Comparison of ENCODE assay signal across 8 mouse cellular contexts in genomic region chr8:126584844-126585231, GRCm38 (mm10). TPM values are rescaled to one million over a fixed set of nuclear protein-coding genes. Genes with fewer than 3 reads are reported as not detected.
DNase-seq lines count a peak whose midpoint lies in the region; ATAC-seq and TF ChIP-seq lines count a peak whose summit lies in the region.

No protein-coding gene starts in this region.

- TF ChIP-seq CTCF in lung, postnatal 0 days (IDR thresholded peaks at IDR 0.05), result no peak
- no peak for TF ChIP-seq CTCF in olfactory bulb, adult 2 months (IDR thresholded peaks at IDR 0.05; ENCODE audit: insufficient read depth, low read depth, low read length)

- 24% methylated on average over 5 of the region's 5 CpGs for WGBS in lung, postnatal 0 days
- WGBS in forebrain, embryonic 13.5 days, result 25% methylated on average over 5 of the region's 5 CpGs
- whole genome bisulfite sequencing in limb, embryonic 12.5 days, result 10% methylated on average over 5 of the region's 5 CpGs
- 7% methylated on average over 5 of the region's 5 CpGs for WGBS in olfactory bulb, adult 2 months

- peak overlapping the region; percentile 44; the same call in 1 of the 2 replicates for H3K9ac ChIP-seq in lung, postnatal 0 days (replicated peaks; ENCODE audit: low read depth)
- peak overlapping the region; percentile 81 for H3K9ac ChIP-seq in forebrain, embryonic 13.5 days
- H3K9ac ChIP-seq in limb, embryonic 12.5 days (replicated peaks), result peak overlapping the region; percentile 80; the same call in 1 of the 2 replicates

- no peak for DNase-seq in lung, postnatal 0 days (ENCODE audit: low spot score)
- DNase-seq in lung, postnatal 4 days, result no peak
- no peak for DNase-seq in left cerebral cortex, postnatal 25 days (ENCODE audit: low spot score in 2 of 2)
- no peak for DNase-seq in urinary bladder, adult 2 months (ENCODE audit: low spot score)
- DNase-seq in spleen, adult 18-20 months, result no peak

- peak overlapping the region; percentile 87 for H3K4me2 ChIP-seq in lung, postnatal 0 days (replicated peaks; ENCODE audit: low read depth, low read length)
- H3K4me2 ChIP-seq in forebrain, embryonic 13.5 days, result peak overlapping the region; percentile 100
- peak overlapping the region; percentile 96 for H3K4me2 ChIP-seq in limb, embryonic 12.5 days

- no peak for TF ChIP-seq POLR2A in olfactory bulb, adult 2 months (IDR thresholded peaks at IDR 0.05; ENCODE audit: insufficient read depth, low read depth, low read length)

- no peak for ATAC-seq in lung, postnatal 0 days
- no peak; the same call in 1 of the 2 replicates for ATAC-seq in forebrain, embryonic 13.5 days
- peak; percentile 28 for ATAC-seq in limb, embryonic 12.5 days (ENCODE audit: insufficient number of reproducible peaks, insufficient read depth, low FRiP score, low TSS enrichment, low read depth)

- TF ChIP-seq EP300 in lung, postnatal 0 days (IDR thresholded peaks at IDR 0.05), result no peak

- no peaks in the 10 kb centered on the region for H3K9me3 ChIP-seq in lung, postnatal 0 days (ENCODE audit: low read length)
- H3K9me3 ChIP-seq in forebrain, embryonic 13.5 days (replicated peaks), result peaks cover 4% of the 10 kb centered on the region; the same call in 1 of the 2 replicates
- no peaks in the 10 kb centered on the region for H3K9me3 ChIP-seq in limb, embryonic 12.5 days

- no peaks in the 10 kb centered on the region for H3K27me3 ChIP-seq in lung, postnatal 0 days (replicated peaks; ENCODE audit: insufficient read depth, low read length)
- no peaks in the 10 kb centered on the region for H3K27me3 ChIP-seq in forebrain, embryonic 13.5 days
- no peaks in the 10 kb centered on the region for H3K27me3 ChIP-seq in limb, embryonic 12.5 days

- H3K36me3 ChIP-seq in lung, postnatal 0 days (ENCODE audit: insufficient read depth, low read length), result no peaks in the 10 kb centered on the region
- peaks cover 14% of the 10 kb centered on the region for H3K36me3 ChIP-seq in forebrain, embryonic 13.5 days (ENCODE audit: poor library complexity, severe bottlenecking)
- H3K36me3 ChIP-seq in limb, embryonic 12.5 days, result peaks cover 25% of the 10 kb centered on the region

- H3K4me3 ChIP-seq in lung, postnatal 0 days (ENCODE audit: low read depth, low read length), result peak overlapping the region; percentile 43
- H3K4me3 ChIP-seq in forebrain, embryonic 13.5 days, result peak overlapping the region; percentile 58
- H3K4me3 ChIP-seq in limb, embryonic 12.5 days (replicated peaks), result peak overlapping the region; percentile 53
- H3K4me3 ChIP-seq in olfactory bulb, adult 2 months (ENCODE audit: insufficient read depth, low read depth, low read length), result peak overlapping the region; percentile 52

- intact Hi-C loops in left cerebral cortex, postnatal 25 days (cut with DNase I), result loop anchor here (2.0 kb wide), 2 partner anchors 60 to 82 kb away; no protein-coding TSS in a partner anchor

- peak overlapping the region; percentile 91 for H3K27ac ChIP-seq in lung, postnatal 0 days (ENCODE audit: low read length)
- peak overlapping the region; percentile 89 for H3K27ac ChIP-seq in forebrain, embryonic 13.5 days
- peak overlapping the region; percentile 98 for H3K27ac ChIP-seq in limb, embryonic 12.5 days
- peak overlapping the region; percentile 84 for H3K27ac ChIP-seq in olfactory bulb, adult 2 months (ENCODE audit: insufficient read depth, low read depth, low read length)

- H3K4me1 ChIP-seq in lung, postnatal 0 days (ENCODE audit: insufficient read depth, low read depth, low read length), result peaks cover 15% of the 10 kb centered on the region; the same call in 1 of the 2 replicates
- H3K4me1 ChIP-seq in forebrain, embryonic 13.5 days, result peaks cover 72% of the 10 kb centered on the region
- peaks cover 64% of the 10 kb centered on the region for H3K4me1 ChIP-seq in limb, embryonic 12.5 days (replicated peaks)
- peaks cover 21% of the 10 kb centered on the region for H3K4me1 ChIP-seq in olfactory bulb, adult 2 months (ENCODE audit: control insufficient read depth, insufficient read depth, low read length)

RNA-seq across cellular contexts. Expression of gene Irf2bp2, which starts 8.9 kb away (rescaled TPM):
- 19.5 and 24.1 TPM in 2 replicates for polyA plus RNA-seq in lung, postnatal 0 days (2015; fragmentation: Nextera tagmentation; extraction: Ambion mirVana)
- 8.1 and 8.3 TPM in 2 replicates for polyA plus RNA-seq in forebrain, embryonic 13.5 days (2015; fragmentation: Nextera tagmentation; extraction: Ambion mirVana)
- polyA plus RNA-seq in limb, embryonic 12.5 days (2016; fragmentation: Nextera tagmentation; extraction: Ambion mirVana), result 9.3 and 11.0 TPM in 2 replicates
- not detected in 2 replicates for polyA plus RNA-seq in olfactory bulb, adult 2 months (2012; ENCODE audit: insufficient read depth, insufficient read length, low replicate concordance, missing spikeins)
- total RNA-seq in left cerebral cortex, postnatal 25 days (2021), result 10 to 100 TPM; 55.5 to 62.7 TPM
- 33.4 and 35.5 TPM in 2 replicates for polyA plus RNA-seq in urinary bladder, adult 2 months (2012; rRNA removed)
